Mouse (Mus musculus) embryonic stem cell, embryonic (primary cell): ENCODE measurements at regions not wholly inside any gene's neighbourhood (a gene's known extent, or its start where the extent isn't known, plus 50 kb on each side); places are given as distances from the start of the nearest gene placed in this dataset.

Experiments
- CTCF ChIA-PET, 4 experiments: fragments of 300-600 bp in 2 of 4; fragments of 350-600 bp in 2 of 4; sonication (Branson Sonifier 250); formaldehyde crosslinking; loops; one replicate each; lab custom pipeline; 2022; ENCODE audit warnings: inconsistent platforms in 2 of 4; lab: Charles Lee
- POLR2A ChIA-PET, 4 experiments: fragments of 300-600 bp in 2 of 4; fragments of 350-600 bp in 2 of 4; sonication (Branson Sonifier 250); formaldehyde crosslinking; loops; one replicate each; lab custom pipeline; 2022; ENCODE audit warnings: antibody characterized with exemption in 4 of 4, inconsistent platforms in 1 of 4; lab: Charles Lee

GRCm38 (mm10) chr8:87417466-87417865 is 54.9 kb downstream of the Cbln1 start:
- ChIA-PET POLR2A (no interaction called here), CTCF (no interaction called here)

DNA sequence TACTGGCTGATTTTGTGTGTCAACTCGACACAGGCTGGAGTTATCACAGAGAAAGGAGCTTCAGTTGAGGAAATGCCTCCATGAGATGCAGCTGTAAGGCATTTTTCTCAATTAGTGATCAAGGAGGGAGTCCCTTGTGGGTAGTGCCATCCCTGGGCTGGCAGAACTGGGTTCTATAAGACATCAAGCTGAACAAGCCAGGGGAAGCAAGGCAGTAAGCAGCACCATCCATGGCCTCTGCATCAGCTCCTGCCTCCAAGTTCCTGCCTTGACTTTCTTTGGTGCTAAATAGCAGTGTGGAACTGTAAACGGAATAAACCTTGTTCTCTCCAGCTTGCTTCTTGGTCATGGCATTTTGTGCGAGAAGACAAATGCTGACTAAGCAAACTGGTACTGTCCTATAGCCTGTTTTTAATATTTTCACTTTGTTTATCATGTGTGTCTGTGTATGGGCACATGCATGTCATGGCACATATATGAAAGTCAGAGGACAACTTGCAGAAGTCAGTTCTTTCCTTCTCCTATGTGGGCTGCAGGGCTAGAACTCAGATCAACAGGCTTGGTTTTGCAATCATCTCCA is 57.3 kb downstream of the Cbln1 start:
- ChIA-PET POLR2A (no interaction called here), CTCF (no interaction called here)

GRCm38 (mm10) chr8:87389016-87389415 is 83.4 kb downstream of the Cbln1 start:
- POLR2A ChIA-PET, result interaction anchor here in 1 of 4 experiments (0.7 kb wide), 1 partner anchor 263 kb away, joined by 3 read pairs; no protein-coding TSS in a partner anchor
- CTCF ChIA-PET, result no interaction called here

DNA sequence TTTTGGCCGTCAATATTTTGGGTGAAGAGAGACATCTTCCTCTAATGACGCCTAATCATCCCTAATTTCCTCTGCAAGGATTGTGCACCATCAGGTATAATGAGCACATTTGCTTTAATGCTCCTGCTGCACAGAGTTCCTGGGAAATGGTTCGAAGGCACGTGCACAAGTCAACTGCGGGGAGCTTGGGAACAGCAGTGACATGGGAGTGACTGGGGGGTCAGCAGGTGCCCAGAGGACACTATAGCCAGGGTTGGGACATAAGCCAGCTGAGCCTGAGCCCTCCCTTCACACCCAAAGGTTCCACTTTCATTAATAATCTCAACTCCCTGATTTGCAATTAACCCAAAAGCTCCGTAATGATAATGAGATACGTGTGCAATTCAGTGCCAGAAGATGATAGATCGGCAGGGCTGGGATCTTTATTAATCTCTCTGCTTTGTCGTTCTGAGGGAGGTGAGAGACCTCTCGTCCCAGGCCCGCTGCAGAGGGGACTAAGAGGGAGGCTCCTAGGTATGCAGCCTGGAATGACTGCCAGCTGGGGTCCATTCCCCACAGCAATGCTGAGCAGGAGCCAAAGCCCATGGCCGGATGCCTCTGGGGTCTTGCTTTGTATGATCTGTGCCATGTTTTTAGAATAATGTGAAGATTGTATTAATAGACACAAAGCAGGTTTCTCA is 88.7 kb downstream of the Cbln1 start:
- ChIA-PET POLR2A (no interaction called here), CTCF (no interaction called here)

DNA sequence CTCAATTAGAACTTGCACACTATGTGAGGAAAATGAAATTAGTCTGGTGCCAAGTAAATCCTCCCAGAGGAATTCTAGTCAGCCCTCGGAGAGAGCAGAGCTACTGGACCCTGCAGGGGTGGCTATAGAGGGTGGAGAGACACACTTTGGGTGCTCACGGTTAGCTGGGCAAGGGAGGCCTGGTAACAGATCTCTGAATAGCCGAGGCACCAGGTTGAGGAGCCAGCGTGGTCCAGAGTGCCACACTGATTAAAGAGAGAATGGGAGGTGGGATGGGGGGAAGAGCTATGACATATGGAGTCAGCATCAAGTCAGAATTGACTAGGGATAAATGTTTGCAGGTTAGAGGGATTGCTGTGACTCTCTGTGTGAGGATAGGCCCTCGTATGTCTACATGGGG is 90.1 kb downstream of the Cbln1 start:
- ChIA-PET CTCF (interaction anchor here in 1 of 4 experiments (0.6 kb wide), 1 partner anchor 21 kb away, joined by 4 read pairs; no protein-coding TSS in a partner anchor), POLR2A (interaction anchor here in 1 of 4 experiments (1.2 kb wide), 1 partner anchor 10 kb away, joined by 3 read pairs; no protein-coding TSS in a partner anchor)

GRCm38 (mm10) chr8:87380791-87381190 is 91.6 kb downstream of the Cbln1 start:
- POLR2A ChIA-PET, result no interaction called here

GRCm38 (mm10) chr8:87379296-87379695 is 93.1 kb downstream of the Cbln1 start:
- CTCF ChIA-PET, result no interaction called here
- POLR2A ChIA-PET, result no interaction called here

More at GRCm38 (mm10) chr8:87380791-87381190, 91.6 kb downstream of the Cbln1 start:
- CTCF ChIA-PET, result no interaction called here

DNA sequence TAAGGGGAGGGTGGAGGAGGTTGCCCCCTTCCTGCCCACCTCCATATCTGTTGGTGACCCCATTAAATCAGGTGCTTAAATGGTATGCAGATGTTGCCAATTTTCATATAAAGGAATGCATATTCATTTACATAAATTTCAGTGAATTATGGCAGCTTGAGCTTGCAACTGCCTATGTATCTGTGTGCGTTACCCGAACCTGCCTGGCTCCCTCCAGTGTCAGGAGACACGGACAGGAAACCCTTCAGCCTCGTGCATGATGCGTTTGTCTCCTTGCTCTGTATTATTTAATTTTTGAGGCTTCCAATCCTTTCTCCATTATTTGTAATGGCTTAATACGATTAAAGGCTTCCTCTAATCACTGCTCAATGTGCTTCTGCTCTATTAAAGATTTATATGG is 98.4 kb downstream of the Cbln1 start:
- ChIA-PET CTCF (no interaction called here), POLR2A (no interaction called here)

DNA sequence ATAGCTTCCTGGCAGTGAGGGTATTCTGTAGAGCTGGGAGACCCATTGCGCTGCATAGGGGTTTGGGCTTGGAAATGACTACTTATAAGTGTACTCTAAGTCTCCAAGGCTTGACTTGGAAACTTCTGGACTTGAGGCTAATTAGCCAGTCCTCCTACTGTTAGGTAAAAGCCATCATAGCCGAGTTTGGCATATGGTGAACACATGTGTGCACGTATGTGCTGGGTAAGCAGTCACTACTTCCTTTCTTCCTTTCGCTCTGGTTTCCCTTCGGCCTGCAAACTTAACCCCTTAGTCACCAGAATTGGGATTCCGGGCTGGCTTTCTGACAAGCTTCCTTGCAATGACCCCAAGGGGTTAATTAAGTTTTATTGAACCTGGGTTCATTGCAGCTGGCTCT is 98.9 kb downstream of the Cbln1 start:
- ChIA-PET CTCF (interaction anchor here in 1 of 4 experiments (0.7 kb wide), 1 partner anchor 242 kb away, joined by 4 read pairs; no protein-coding TSS in a partner anchor), POLR2A (no interaction called here)

DNA sequence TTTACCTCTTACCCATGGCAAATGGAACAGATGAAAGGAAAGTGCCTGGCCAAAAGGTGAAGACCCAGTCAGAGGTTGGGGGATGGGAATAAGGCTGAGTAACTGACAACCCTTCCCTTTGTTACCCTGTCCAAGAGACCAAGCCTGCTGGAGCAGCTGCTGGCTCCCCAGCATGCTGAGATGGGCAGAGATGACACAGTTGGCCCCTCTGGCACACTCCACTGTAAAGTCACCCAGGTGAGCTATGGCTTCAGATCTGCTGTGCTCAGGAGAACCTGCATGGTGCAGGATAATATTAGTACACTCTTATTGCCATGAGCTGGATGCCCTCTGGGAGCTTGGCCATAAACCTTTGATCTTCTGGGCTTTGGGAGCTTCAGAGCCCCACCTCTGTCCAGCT is 100.3 kb downstream of the Cbln1 start:
- POLR2A ChIA-PET, result no interaction called here
- CTCF ChIA-PET, result no interaction called here

DNA sequence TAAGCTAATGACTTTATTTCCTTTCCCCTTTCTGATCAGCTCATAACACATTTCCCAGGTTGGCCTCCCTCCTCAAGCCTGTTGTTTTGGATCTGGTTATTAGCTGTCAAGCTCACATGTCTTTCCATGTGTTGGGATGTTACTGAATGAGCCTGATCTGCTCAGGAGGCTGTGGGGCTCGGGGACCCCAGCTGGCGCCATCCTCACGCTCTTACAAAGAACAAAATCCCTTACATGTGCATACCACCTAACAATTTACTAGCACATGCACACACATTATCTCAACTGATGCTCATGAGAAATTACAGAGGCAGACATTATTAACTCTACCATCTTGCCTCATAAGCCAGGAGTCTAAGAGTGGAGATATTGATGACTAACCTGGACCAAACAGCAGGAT is 102.2 kb downstream of the Cbln1 start:
- ChIA-PET POLR2A (no interaction called here), CTCF (no interaction called here)

- ChIA-PET CTCF (no interaction called here), POLR2A (no interaction called here)
These were observed 121.9 kb downstream of the Cbln1 start for GRCm38 (mm10) chr8:87350471-87350870.

DNA sequence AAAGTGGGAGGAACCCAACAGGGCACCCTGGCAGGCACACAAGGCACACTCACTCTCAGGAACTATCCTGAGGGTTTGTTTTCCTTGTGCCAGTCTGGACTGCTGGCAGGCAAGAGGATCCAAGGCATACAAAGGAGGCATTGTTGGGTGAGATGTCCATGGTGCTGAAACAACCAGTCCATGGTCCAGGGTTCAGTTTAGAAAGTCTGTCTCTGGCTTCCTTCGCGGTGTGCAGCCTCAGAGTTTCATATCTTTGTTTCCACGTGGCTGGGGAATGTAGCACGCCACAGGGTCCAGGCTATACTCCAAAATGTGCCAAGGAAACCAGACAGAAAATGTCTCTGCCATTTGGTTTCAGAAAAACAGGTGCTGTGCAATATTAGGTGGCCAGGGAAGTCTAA is 122.6 kb downstream of the Cbln1 start:
- POLR2A ChIA-PET, result no interaction called here
- CTCF ChIA-PET, result no interaction called here

- ChIA-PET POLR2A (interaction anchor here in 1 of 4 experiments (0.6 kb wide), 1 partner anchor 174 kb away, joined by 5 read pairs; no protein-coding TSS in a partner anchor), CTCF (no interaction called here)
These were observed 143.0 kb downstream of the Cbln1 start for GRCm38 (mm10) chr8:87329371-87329770.

DNA sequence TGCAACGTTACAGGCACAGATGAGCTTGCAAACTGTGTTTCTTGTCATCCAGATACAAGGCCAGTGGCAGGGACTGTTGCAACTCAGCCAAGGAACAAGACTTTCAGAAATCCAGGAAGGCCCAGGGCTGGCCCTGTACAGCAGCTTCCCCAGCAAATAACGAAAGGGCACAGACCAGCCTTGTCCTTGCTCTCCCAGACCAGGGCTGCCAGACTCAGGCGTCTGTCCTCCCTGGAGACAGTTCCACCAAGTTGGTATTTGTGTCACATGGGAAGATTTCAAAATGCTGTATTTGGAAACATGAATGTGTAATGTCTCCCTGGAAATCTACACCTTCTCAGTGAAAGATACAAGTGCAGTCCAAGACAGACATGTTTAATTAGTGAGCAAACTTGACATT is 157.8 kb downstream of the Cbln1 start:
- CTCF ChIA-PET, result no interaction called here
- POLR2A ChIA-PET, result interaction anchor here in 1 of 4 experiments (0.6 kb wide), 1 partner anchor 38 kb away, joined by 3 read pairs; no protein-coding TSS in a partner anchor

GRCm38 (mm10) chr8:87311282-87311681 is 161.1 kb downstream of the Cbln1 start:
- ChIA-PET CTCF (no interaction called here), POLR2A (no interaction called here)

DNA sequence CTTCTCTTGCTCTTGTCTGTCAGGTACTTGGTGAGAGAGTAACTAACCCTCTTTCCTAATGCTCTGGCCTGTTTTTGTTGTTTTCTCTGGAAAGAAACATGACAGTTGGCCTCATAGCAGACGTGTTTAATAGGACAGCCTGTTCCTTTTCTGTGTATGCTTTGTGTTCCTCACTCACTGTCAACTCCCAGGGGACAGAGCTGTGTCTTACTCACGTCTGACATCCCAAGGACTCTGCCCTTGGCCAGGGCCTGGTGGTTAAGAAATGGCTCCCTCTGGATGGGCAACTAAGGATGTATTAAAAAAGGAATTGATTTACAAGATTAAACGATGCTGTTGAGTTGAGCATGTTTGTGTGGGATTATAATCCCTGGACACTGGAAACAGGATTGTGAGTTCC is 164.1 kb downstream of the Cbln1 start:
- CTCF ChIA-PET, result interaction anchor here in 1 of 4 experiments (0.5 kb wide), 1 partner anchor 34 kb away, joined by 3 read pairs; no protein-coding TSS in a partner anchor
- POLR2A ChIA-PET, result no interaction called here

- ChIA-PET CTCF (no interaction called here), POLR2A (no interaction called here)
These were observed 167.4 kb downstream of the Cbln1 start for GRCm38 (mm10) chr8:87305001-87305400.

DNA sequence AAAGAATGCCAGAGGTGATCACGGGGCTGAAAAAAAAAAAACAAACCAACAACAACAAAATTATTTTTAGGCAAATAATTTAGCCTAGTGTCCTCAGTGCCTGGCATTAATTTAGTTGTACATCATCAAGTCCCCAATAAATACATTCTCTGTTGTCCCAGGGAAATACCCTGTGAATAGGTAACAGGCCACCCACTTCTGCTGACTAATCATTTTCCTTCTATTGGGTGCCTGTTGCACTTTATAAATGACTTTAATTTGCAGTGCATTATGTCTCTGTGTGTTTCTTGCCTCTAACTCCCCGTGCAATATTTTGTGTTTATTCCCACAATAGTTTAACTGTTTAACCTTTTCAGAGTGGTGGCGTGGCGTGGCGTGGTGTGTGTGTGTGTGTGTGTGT is 168.9 kb downstream of the Cbln1 start:
- ChIA-PET POLR2A (no interaction called here), CTCF (no interaction called here)

- POLR2A ChIA-PET, result no interaction called here
- CTCF ChIA-PET, result no interaction called here
These were observed 174.6 kb downstream of the Cbln1 start for GRCm38 (mm10) chr8:87297761-87298160.

DNA sequence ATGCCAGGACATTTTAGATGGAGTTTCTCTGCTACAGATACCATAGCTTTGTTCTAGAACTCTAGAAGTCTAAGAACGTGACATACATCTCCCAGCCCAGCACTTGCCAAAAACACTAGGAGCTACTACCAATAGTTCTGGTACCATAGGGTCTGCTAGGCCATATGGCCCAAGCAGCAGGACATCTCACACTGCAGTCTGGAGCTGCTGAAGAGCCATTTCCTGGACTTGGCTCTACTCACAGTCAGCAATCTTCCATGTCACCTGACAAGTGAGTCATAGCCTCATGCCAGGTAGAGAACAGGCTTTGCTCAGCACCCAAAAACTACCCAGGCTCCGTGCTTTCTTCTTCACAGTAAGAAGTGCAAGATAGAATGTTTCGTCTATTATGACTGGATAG is 175.1 kb downstream of the Cbln1 start:
- CTCF ChIA-PET, result no interaction called here
- POLR2A ChIA-PET, result no interaction called here
